8 mouse cellular contexts compared by ENCODE assay signal in genomic region chr11:75173799-75174165, GRCm38 (mm10). TPM values are rescaled to one million over a fixed set of nuclear protein-coding genes. Genes with fewer than 3 reads are reported as not detected.
DNase-seq lines count a peak whose midpoint lies in the region; ATAC-seq and TF ChIP-seq lines count a peak whose summit lies in the region.

No protein-coding gene starts in this region.

- H3K9ac ChIP-seq in hindbrain, embryonic 13.5 days = peak overlapping the region; percentile 72
- H3K9ac ChIP-seq in midbrain, embryonic 13.5 days (replicated peaks) = peak overlapping the region; percentile 66

- H3K27me3 ChIP-seq in kidney, adult 2 months (replicated peaks; ENCODE audit: control insufficient read depth, insufficient read depth, low read length) = no peaks in the 10 kb centered on the region
- peaks cover 48% of the 10 kb centered on the region for H3K27me3 ChIP-seq in hindbrain, embryonic 13.5 days
- H3K27me3 ChIP-seq in midbrain, embryonic 13.5 days = peaks cover 55% of the 10 kb centered on the region

- no peak overlapping the region for H3K27ac ChIP-seq in kidney, adult 2 months (ENCODE audit: insufficient read depth, low read depth, low read length)
- no peak overlapping the region for H3K27ac ChIP-seq in bone marrow macrophage, adult 2 months (ENCODE audit: insufficient read depth, low read depth, low read length)
- peak overlapping the region; percentile 89 for H3K27ac ChIP-seq in hindbrain, embryonic 13.5 days
- H3K27ac ChIP-seq in midbrain, embryonic 13.5 days = peak overlapping the region; percentile 78; the same call in 1 of the 2 replicates

- no peaks in the 10 kb centered on the region for H3K9me3 ChIP-seq in hindbrain, embryonic 13.5 days
- no peaks in the 10 kb centered on the region for H3K9me3 ChIP-seq in midbrain, embryonic 13.5 days

- ATAC-seq in hindbrain, embryonic 13.5 days (ENCODE audit: low FRiP score) = no peak
- no peak for ATAC-seq in midbrain, embryonic 13.5 days

- WGBS in kidney, adult 2 months = 3% methylated on average over 15 of the region's 15 CpGs
- 4% methylated on average over 15 of the region's 15 CpGs for WGBS in hindbrain, embryonic 13.5 days
- 4% methylated on average over 15 of the region's 15 CpGs for WGBS in midbrain, embryonic 13.5 days

- H3K4me2 ChIP-seq in hindbrain, embryonic 13.5 days = peak overlapping the region; percentile 84
- H3K4me2 ChIP-seq in midbrain, embryonic 13.5 days (replicated peaks) = peak overlapping the region; percentile 72

- H3K4me1 ChIP-seq in kidney, adult 2 months (ENCODE audit: control insufficient read depth, insufficient read depth, low read length) = peaks cover 6% of the 10 kb centered on the region; the same call in 1 of the 2 replicates
- peaks cover 15% of the 10 kb centered on the region for H3K4me1 ChIP-seq in bone marrow macrophage, adult 2 months (ENCODE audit: control insufficient read depth, insufficient read depth, low read length)
- peaks cover 58% of the 10 kb centered on the region for H3K4me1 ChIP-seq in hindbrain, embryonic 13.5 days (replicated peaks)
- H3K4me1 ChIP-seq in midbrain, embryonic 13.5 days (replicated peaks) = peaks cover 57% of the 10 kb centered on the region

- TF ChIP-seq CTCF in kidney, adult 2 months (conservative IDR thresholded peaks at IDR 0.05; ENCODE audit: insufficient read depth, insufficient read length, low read depth, low read length) = no peak
- TF ChIP-seq CTCF in bone marrow macrophage, adult 2 months (IDR thresholded peaks at IDR 0.05; ENCODE audit: low read depth, low read length) = no peak

- no peak for DNase-seq in kidney, adult 2 months
- no peak for DNase-seq in kidney, adult 18-20 months
- DNase-seq in right cerebral cortex, adult 2 months (ENCODE audit: low spot score in 2 of 2) = no peak
- no peak for DNase-seq in retina, embryonic 14.5 days (ENCODE audit: low spot score)
- no peak for DNase-seq in urinary bladder, postnatal 14 days (ENCODE audit: low spot score)

- no peak for TF ChIP-seq POLR2A in kidney, adult 2 months (IDR thresholded peaks at IDR 0.05; ENCODE audit: low read depth, low read length)
- no peak for TF ChIP-seq POLR2A in bone marrow macrophage, adult 2 months (IDR thresholded peaks at IDR 0.05; ENCODE audit: borderline replicate concordance, low read depth, low read length)

- H3K36me3 ChIP-seq in kidney, adult 2 months (ENCODE audit: control insufficient read depth, insufficient read depth, low read length) = no peaks in the 10 kb centered on the region; the same call in 1 of the 2 replicates
- H3K36me3 ChIP-seq in hindbrain, embryonic 13.5 days = peaks cover 15% of the 10 kb centered on the region
- H3K36me3 ChIP-seq in midbrain, embryonic 13.5 days = peaks cover 14% of the 10 kb centered on the region

- H3K4me3 ChIP-seq in kidney, adult 2 months (ENCODE audit: insufficient read depth, low read depth, low read length) = peak overlapping the region; percentile 63
- H3K4me3 ChIP-seq in bone marrow macrophage, adult 2 months (ENCODE audit: insufficient read depth, low read length) = peak overlapping the region; percentile 74
- peak overlapping the region; percentile 63 for H3K4me3 ChIP-seq in hindbrain, embryonic 13.5 days
- H3K4me3 ChIP-seq in midbrain, embryonic 13.5 days (replicated peaks) = peak overlapping the region; percentile 66

RNA-seq across cellular contexts. Expression of gene Hic1, which starts 4.5 kb away (rescaled TPM):
- 8.6 and 12.6 TPM in 2 replicates for polyA plus RNA-seq in kidney, adult 2 months (2012; rRNA removed)
- polyA plus RNA-seq in bone marrow macrophage, adult 2 months (2012; ENCODE audit: insufficient read depth, insufficient read length, missing spikeins) = not detected in 2 replicates
- polyA plus RNA-seq in hindbrain, embryonic 13.5 days (2015; fragmentation: Nextera tagmentation; extraction: Ambion mirVana) = 3.4 TPM in 2 replicates
- 1.2 and 2.4 TPM in 2 replicates for polyA plus RNA-seq in midbrain, embryonic 13.5 days (2015; fragmentation: Nextera tagmentation; extraction: Ambion mirVana)

RNA-seq across cellular contexts. Expression of gene Ovca2, which starts 4.9 kb away (rescaled TPM):
- 18.6 and 33.7 TPM in 2 replicates for polyA plus RNA-seq in kidney, adult 2 months (2012; rRNA removed)
- polyA plus RNA-seq in bone marrow macrophage, adult 2 months (2012; ENCODE audit: insufficient read depth, insufficient read length, missing spikeins) = 13.4 and 17.7 TPM in 2 replicates
- polyA plus RNA-seq in hindbrain, embryonic 13.5 days (2015; fragmentation: Nextera tagmentation; extraction: Ambion mirVana) = 17.0 and 18.2 TPM in 2 replicates
- 19.8 and 22.4 TPM in 2 replicates for polyA plus RNA-seq in midbrain, embryonic 13.5 days (2015; fragmentation: Nextera tagmentation; extraction: Ambion mirVana)

RNA-seq across cellular contexts. Expression of gene Dph1, which starts 17.3 kb away (rescaled TPM):
- polyA plus RNA-seq in kidney, adult 2 months (2012; rRNA removed) = 40.2 and 46.7 TPM in 2 replicates
- 7.0 and 8.8 TPM in 2 replicates for polyA plus RNA-seq in bone marrow macrophage, adult 2 months (2012; ENCODE audit: insufficient read depth, insufficient read length, missing spikeins)
- 14.4 and 15.5 TPM in 2 replicates for polyA plus RNA-seq in hindbrain, embryonic 13.5 days (2015; fragmentation: Nextera tagmentation; extraction: Ambion mirVana)
- polyA plus RNA-seq in midbrain, embryonic 13.5 days (2015; fragmentation: Nextera tagmentation; extraction: Ambion mirVana) = 14.9 and 15.4 TPM in 2 replicates

RNA-seq across cellular contexts. Expression of gene Rtn4rl1, which starts 19.8 kb away (rescaled TPM):
- polyA plus RNA-seq in kidney, adult 2 months (2012; rRNA removed) = 11.3 and 12.7 TPM in 2 replicates
- polyA plus RNA-seq in bone marrow macrophage, adult 2 months (2012; ENCODE audit: insufficient read depth, insufficient read length, missing spikeins) = 0.91 and 1.6 TPM in 2 replicates
- polyA plus RNA-seq in hindbrain, embryonic 13.5 days (2015; fragmentation: Nextera tagmentation; extraction: Ambion mirVana) = 6.2 and 8.0 TPM in 2 replicates
- 12.4 and 12.7 TPM in 2 replicates for polyA plus RNA-seq in midbrain, embryonic 13.5 days (2015; fragmentation: Nextera tagmentation; extraction: Ambion mirVana)

Comparison
In these comparisons a context has a peak if more than half of its experiments do, and no peak if none do; other contexts are left out.
1. H3K27ac ChIP-seq: peak in hindbrain, embryonic 13.5 days (single experiment) and midbrain, embryonic 13.5 days (single experiment); none in kidney, adult 2 months (single experiment) and bone marrow macrophage, adult 2 months (single experiment).
2. Peak in every context shown above with its lines, with median percentiles within 50 percentile points of each other: H3K4me3 ChIP-seq.